Mouse (Mus musculus) thymus, postnatal 36 days (tissue): ENCODE data around the gene Rfx5.

Experiments used
- DNase-seq, 2 experiments: peaks; one replicate each; pipeline ENCODE4 v3.0.0; 2022; ENCODE audit warnings: mixed read lengths in 2 of 2

Rfx5 gene

GRCm38 (mm10) chr3:95002569-95002968 is 48.7 kb downstream of the Rfx5 start:
- no peak for DNase-seq

- no peak for DNase-seq
These were observed 49.4 kb downstream of the Rfx5 start for GRCm38 (mm10) chr3:95003273-95003672.

- DNase-seq: no peak
These were observed 51.8 kb downstream of the Rfx5 start for GRCm38 (mm10) chr3:95005651-95006050.

- DNase-seq: no peak
These were observed 53.8 kb downstream of the Rfx5 start for GRCm38 (mm10) chr3:95007706-95008105.

GRCm38 (mm10) chr3:95010396-95010795 is 56.5 kb downstream of the Rfx5 start:
- no peak for DNase-seq
